Mouse (Mus musculus): Measurements from ENCODE around the gene Farp1. TPM values are rescaled to one million over a fixed set of nuclear protein-coding genes. Genes with fewer than 3 reads are reported as not detected.

Gene Farp1
- polyA plus RNA-seq, 1 experiment from 2014 or later: 40.9 TPM

DNA sequence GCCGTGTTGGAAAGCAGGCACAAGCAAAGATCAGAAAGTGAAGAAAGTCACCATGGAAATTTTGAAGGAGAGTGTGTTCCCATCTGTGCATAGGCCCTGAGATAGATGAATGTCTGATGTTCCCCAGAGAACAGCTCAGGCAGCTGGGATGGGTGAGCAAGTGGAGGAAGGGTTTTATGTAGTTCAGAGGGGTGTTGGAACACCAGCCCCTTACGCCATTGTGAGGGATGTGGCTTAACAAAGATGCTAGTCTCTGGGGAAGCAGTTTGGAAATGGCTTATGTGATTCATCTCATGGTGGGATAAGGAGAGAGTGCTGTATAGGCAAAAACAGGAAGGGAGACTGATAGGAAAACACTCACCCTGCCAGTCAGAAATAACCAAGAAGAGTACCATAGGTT lies 159.0 kb downstream of the Farp1 start:
- Histone ChIP-seq H3K36me3 (peaks cover 22% of the 10 kb centered on the region), H3K27me3 (no peaks in the 10 kb centered on the region), H3K4me3 (no peak overlapping the region), H3K4me2 (replicated peaks) (no peak overlapping the region), H3K27ac (peak overlapping the region; percentile 61), H3K4me1 (peaks cover 44% of the 10 kb centered on the region), H3K9ac (no peak overlapping the region), H3K9me3 (peaks cover 14% of the 10 kb centered on the region)
- ATAC-seq (ENCODE audit: low FRiP score, low read depth): no peak
- 82% methylated on average over 2 of the region's 2 CpGs for WGBS

GRCm38 (mm10) chr14:121198915-121199572 lies 164.0 kb downstream of the Farp1 start:
- Histone ChIP-seq H3K4me2 (replicated peaks) (0 out of 2 replicates have a peak overlapping the region, but pooled peaks have one; percentile 3), H3K4me1 (peaks cover 41% of the 10 kb centered on the region), H3K27ac (peak overlapping the region; percentile 92), H3K36me3 (peaks cover 20% of the 10 kb centered on the region), H3K27me3 (no peaks in the 10 kb centered on the region), H3K9ac (no peak overlapping the region), H3K4me3 (no peak overlapping the region), H3K9me3 (peaks cover 14% of the 10 kb centered on the region)
- 37% methylated on average over 13 of the region's 14 CpGs for WGBS
- peak; percentile 86 for ATAC-seq (ENCODE audit: low FRiP score, low read depth)

DNA sequence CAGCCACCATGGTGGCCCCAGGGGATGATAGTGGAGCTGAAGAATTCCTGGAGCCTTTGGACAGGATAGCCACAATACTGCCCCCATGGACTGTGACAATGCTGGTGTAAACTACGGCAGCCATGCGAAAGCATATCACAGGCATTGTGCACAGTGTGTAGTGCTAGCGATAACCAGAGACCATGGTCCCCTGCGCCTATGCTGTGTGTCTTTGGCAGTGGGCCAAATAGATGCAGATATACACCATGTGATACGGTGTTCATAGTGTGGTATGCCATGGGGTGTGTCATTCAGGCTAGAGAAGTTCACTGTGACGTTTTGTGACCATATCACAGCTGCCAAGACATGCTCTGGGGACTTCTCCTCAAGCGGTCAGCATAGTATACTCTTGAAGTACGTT lies 164.8 kb downstream of the Farp1 start:
- Histone ChIP-seq H3K36me3 (peaks cover 20% of the 10 kb centered on the region), H3K27me3 (no peaks in the 10 kb centered on the region)
- peak; percentile 71 for ATAC-seq (ENCODE audit: low FRiP score, low read depth)

DNA sequence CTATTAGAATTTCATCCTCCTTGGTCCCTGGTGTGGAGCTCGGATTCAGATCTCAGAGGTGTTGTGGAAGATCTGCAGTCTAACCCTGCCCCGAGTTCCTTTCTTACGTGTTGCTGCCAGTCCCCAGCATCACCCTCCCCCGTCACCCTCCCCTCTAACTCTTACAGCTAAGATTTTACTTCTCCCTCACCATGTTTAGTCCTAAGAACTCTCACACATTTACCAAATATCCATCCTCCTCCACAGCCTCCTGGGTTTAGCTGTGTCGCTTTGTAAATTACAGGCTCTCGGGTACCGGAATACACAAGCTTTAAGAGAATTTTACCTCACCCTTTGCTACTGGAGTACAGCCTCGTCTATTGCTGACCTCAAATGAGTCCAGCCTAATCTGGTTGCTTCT lies 165.4 kb downstream of the Farp1 start:
- H3K4me1 ChIP-seq: peaks cover 54% of the 10 kb centered on the region
- no peak for ATAC-seq (ENCODE audit: low FRiP score, low read depth)

More for the DNA sequence above, 164.8 kb downstream of the Farp1 start:
- Histone ChIP-seq H3K4me2 (replicated peaks) (no peak overlapping the region), H3K27ac (peak overlapping the region; percentile 92), H3K9ac (no peak overlapping the region), H3K4me3 (no peak overlapping the region), H3K9me3 (peaks cover 14% of the 10 kb centered on the region), H3K4me1 (peaks cover 49% of the 10 kb centered on the region)
- 60% methylated on average over 8 of the region's 8 CpGs for WGBS

DNA sequence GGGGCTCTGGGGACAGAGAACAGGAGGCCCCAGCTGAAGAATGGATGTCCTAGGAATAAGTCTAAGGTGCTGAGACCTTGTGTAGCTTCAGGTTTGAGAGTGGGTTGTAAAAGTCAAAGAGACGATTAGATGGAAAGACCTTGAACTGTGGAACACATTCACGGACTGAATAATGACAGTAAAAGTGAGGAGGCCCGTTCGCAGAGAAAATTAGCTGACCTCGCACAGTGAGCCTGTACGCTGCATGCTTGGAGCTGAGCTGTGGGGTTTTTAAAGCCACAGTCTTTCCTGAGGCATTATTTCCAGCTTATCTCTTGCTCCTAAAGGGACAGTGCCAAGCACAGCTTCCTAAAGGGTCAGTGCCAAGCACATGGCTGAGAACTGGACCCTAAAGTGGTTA lies 166.2 kb downstream of the Farp1 start:
- Histone ChIP-seq H3K4me2 (replicated peaks) (no peak overlapping the region), H3K4me3 (no peak overlapping the region), H3K9ac (no peak overlapping the region), H3K27me3 (no peaks in the 10 kb centered on the region), H3K36me3 (peaks cover 10% of the 10 kb centered on the region), H3K27ac (peak overlapping the region; percentile 92; the same call in 1 of the 2 replicates), H3K4me1 (peaks cover 62% of the 10 kb centered on the region), H3K9me3 (peaks cover 5% of the 10 kb centered on the region; the same call in 1 of the 2 replicates)
- ATAC-seq (ENCODE audit: low FRiP score, low read depth): no peak
- WGBS: 54% methylated on average over 6 of the region's 6 CpGs

More for the DNA sequence above, 165.4 kb downstream of the Farp1 start:
- H3K36me3 ChIP-seq: peaks cover 16% of the 10 kb centered on the region
- no peaks in the 10 kb centered on the region for H3K27me3 ChIP-seq
- peaks cover 11% of the 10 kb centered on the region for H3K9me3 ChIP-seq
- no peak overlapping the region for H3K4me3 ChIP-seq
- H3K4me2 ChIP-seq (replicated peaks): no peak overlapping the region
- peak overlapping the region; percentile 92; the same call in 1 of the 2 replicates for H3K27ac ChIP-seq
- 52% methylated on average over 8 of the region's 8 CpGs for WGBS
- no peak overlapping the region for H3K9ac ChIP-seq

- peak overlapping the region; percentile 4; the same call in 1 of the 2 replicates for H3K4me2 ChIP-seq (replicated peaks)
- H3K27me3 ChIP-seq: no peaks in the 10 kb centered on the region
- peaks cover 63% of the 10 kb centered on the region for H3K4me1 ChIP-seq
- 0 out of 2 replicates have a peak, but pooled peaks have one; percentile 13 for ATAC-seq (ENCODE audit: low FRiP score, low read depth)
- H3K4me3 ChIP-seq: no peak overlapping the region
- H3K36me3 ChIP-seq: peaks cover 21% of the 10 kb centered on the region
- H3K9me3 ChIP-seq: no peaks in the 10 kb centered on the region
- H3K9ac ChIP-seq: no peak overlapping the region
- H3K27ac ChIP-seq: peak overlapping the region; percentile 81
- WGBS: 52% methylated on average over 3 of the region's 3 CpGs
These were observed 170.5 kb downstream of the Farp1 start for GRCm38 (mm10) chr14:121205459-121205858.

DNA sequence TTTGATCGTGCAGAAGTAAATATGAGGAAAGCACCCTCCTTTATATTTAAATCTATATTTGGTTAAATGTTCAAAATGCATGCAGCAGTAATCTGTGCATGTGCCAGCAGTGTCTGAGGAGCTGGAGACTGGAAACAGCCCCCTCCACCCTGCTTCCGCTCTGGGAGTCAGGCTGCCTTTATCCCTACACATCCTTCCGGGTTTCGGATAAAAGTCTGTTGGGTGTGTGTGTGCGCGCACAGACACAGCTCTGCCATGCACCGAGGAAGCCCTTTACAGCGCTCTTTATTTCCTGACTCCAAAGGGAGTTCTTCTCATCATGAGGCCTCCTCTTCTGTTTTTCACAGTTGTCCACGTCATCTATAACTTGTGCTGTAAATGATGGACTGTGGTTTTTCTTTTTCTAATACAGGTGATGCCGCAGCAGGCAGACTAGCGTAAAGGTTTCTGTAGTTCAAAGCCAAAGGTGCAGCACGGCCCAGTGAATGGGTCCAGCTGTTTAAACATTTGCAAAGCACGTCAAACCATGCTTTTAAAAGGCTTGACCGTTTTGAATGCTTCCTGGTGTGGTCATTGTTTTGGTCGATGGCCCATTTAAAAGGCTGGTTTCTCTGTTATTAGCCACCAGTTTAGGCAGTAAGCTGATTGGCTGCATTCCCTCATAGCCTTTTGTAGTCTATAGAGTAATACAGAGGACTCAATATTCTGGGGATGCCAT lies 172.6 kb downstream of the Farp1 start:
- Histone ChIP-seq H3K4me3 (no peak overlapping the region), H3K4me1 (peaks cover 52% of the 10 kb centered on the region), H3K27me3 (no peaks in the 10 kb centered on the region), H3K27ac (peak overlapping the region; percentile 69), H3K36me3 (peaks cover 33% of the 10 kb centered on the region), H3K9ac (no peak overlapping the region), H3K9me3 (no peaks in the 10 kb centered on the region), H3K4me2 (replicated peaks) (no peak overlapping the region)
- no peak for ATAC-seq (ENCODE audit: low FRiP score, low read depth)
- 68% methylated on average over 15 of the region's 15 CpGs for WGBS

DNA sequence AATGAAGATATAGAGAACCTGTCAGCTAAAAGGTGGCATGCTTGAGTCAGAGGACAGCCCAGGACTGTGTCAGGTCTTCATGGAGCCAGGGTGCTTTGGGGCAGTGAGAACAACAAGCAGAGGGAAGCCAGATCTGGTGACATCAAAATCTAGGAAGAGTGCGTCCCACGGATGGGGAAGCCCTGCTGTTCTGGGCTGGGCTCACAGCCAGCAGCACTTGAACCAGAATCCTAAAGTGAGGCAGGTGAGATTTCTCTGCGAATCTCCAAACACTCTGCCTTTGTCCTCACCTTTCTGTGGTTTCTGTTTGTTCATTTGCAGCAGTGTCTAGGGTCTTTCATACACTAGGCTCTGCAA lies 173.1 kb downstream of the Farp1 start:
- Histone ChIP-seq H3K4me2 (replicated peaks) (no peak overlapping the region), H3K4me1 (peaks cover 53% of the 10 kb centered on the region), H3K36me3 (peaks cover 35% of the 10 kb centered on the region), H3K9me3 (no peaks in the 10 kb centered on the region), H3K4me3 (no peak overlapping the region), H3K9ac (no peak overlapping the region), H3K27me3 (no peaks in the 10 kb centered on the region), H3K27ac (peak overlapping the region; percentile 69; the same call in 1 of the 2 replicates)
- no peak for ATAC-seq (ENCODE audit: low FRiP score, low read depth)
- WGBS: 50% methylated on average over 3 of the region's 3 CpGs

DNA sequence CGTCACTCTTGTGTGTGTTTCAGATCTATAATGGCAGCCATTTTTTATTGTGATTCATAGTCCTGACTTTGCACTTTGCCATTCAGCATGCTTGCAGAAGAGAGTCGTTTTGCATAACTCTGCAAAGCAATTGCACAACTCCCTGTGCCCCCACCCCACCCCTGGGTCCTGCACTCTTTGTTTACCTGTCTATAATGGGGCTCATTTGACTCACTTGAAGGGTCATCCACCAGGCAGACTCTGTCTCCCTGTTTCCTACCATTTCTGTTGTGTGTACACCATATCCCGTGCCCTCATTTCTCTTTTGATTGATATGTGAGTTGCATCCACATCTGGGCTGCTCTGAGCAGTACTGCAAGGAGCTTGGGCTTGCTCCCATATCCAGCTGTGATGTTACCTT lies 175.3 kb downstream of the Farp1 start:
- peaks cover 35% of the 10 kb centered on the region for H3K36me3 ChIP-seq
- H3K4me1 ChIP-seq: peaks cover 53% of the 10 kb centered on the region
- H3K4me3 ChIP-seq: no peak overlapping the region
- no peaks in the 10 kb centered on the region for H3K9me3 ChIP-seq
- ATAC-seq (ENCODE audit: low FRiP score, low read depth): no peak
- no peak overlapping the region for H3K27ac ChIP-seq
- H3K9ac ChIP-seq: no peak overlapping the region
- WGBS: 83% methylated on average over 3 of the region's 3 CpGs
- no peaks in the 10 kb centered on the region for H3K27me3 ChIP-seq
- H3K4me2 ChIP-seq (replicated peaks): no peak overlapping the region

DNA sequence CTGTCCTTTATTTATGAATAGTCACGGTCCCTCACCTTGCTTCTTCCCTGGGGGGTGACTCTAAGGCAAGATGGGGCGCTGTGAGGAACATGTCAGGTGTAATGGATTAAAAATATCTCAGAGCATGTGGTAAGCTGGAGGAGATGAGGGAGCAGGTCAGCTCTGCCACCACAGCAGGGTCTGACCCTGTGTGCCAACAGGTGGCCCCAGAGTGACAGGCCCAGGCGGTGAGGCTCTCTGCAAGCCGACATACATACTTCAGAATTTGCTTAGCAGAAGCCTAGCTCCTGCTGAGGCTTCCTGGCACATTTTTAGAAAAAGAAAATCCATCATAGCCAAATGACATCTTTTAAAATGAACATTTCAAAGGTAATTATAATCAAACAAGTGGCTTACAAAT lies 178.7 kb downstream of the Farp1 start:
- ATAC-seq (ENCODE audit: low FRiP score, low read depth): no peak
- Histone ChIP-seq H3K4me3 (no peak overlapping the region), H3K9me3 (no peaks in the 10 kb centered on the region), H3K4me2 (replicated peaks) (no peak overlapping the region), H3K4me1 (peaks cover 30% of the 10 kb centered on the region), H3K27me3 (no peaks in the 10 kb centered on the region), H3K9ac (no peak overlapping the region), H3K27ac (no peak overlapping the region), H3K36me3 (peaks cover 32% of the 10 kb centered on the region)
- 68% methylated on average over 4 of the region's 4 CpGs for WGBS

DNA sequence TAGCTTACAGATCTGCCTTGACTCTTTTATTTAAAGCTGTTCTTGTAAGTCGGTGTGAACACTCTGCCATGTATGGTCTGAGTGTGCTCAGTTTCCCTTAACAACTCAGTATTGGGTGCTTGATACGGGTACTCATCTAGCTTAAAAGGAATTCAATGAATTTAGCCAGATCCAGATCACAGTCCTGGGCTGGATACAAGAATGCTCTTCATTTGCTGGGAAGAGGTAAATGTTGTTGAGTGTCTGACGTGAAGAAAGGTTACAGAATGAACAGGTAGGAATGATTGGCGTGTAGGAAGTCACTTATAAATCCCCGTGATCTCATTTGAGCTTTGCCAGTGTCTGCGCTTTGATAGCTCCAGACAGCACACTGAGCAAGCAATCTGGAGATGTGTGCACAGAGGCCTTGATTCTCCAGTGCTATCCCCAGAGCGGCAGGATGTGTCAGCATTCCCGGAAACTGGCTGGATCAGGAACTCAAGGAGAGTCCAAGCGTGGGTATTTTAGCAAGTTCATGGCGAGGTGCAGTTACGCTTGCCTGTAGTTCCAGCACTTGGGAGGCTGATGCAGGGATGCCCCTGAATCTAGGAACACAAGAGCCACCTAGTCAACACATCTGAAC lies 179.7 kb downstream of the Farp1 start:
- Histone ChIP-seq H3K27me3 (no peaks in the 10 kb centered on the region), H3K9me3 (no peaks in the 10 kb centered on the region), H3K9ac (no peak overlapping the region), H3K4me3 (no peak overlapping the region), H3K27ac (no peak overlapping the region), H3K36me3 (peaks cover 25% of the 10 kb centered on the region), H3K4me1 (peaks cover 28% of the 10 kb centered on the region), H3K4me2 (replicated peaks) (no peak overlapping the region)
- no peak for ATAC-seq (ENCODE audit: low FRiP score, low read depth)
- 87% methylated on average over 11 of the region's 11 CpGs for WGBS

DNA sequence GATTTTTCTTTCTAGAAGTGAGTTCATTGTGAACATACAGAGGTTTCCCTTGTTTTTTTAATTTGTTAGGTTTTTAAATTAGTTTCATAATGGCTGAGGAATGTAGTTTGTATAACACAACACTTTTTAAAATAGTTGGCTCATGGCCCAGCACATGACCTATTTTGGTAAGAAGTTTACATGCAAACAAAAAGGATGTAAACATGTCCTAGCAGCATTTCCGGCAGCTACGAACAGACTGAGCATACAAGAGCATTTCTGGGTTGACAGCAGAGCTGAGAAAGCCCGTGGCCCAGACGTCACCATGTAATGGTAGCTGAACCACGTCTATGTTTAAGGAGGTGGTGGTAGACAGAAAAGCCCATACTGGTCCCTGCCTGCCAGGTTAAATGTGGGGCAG lies 180.8 kb downstream of the Farp1 start:
- no peak for ATAC-seq (ENCODE audit: low FRiP score, low read depth)
- Histone ChIP-seq H3K36me3 (peaks cover 22% of the 10 kb centered on the region), H3K27ac (peak overlapping the region; percentile 44; the same call in 1 of the 2 replicates), H3K9me3 (no peaks in the 10 kb centered on the region), H3K27me3 (no peaks in the 10 kb centered on the region), H3K9ac (no peak overlapping the region), H3K4me1 (peaks cover 25% of the 10 kb centered on the region), H3K4me3 (no peak overlapping the region), H3K4me2 (replicated peaks) (no peak overlapping the region)
- 65% methylated on average over 5 of the region's 5 CpGs for WGBS
